16 mouse cellular contexts compared by ENCODE assay signal in genomic region chr11:40972806-40973205, GRCm38 (mm10).
DNase-seq lines count a peak whose midpoint lies in the region; ATAC-seq and TF ChIP-seq lines count a peak whose summit lies in the region.
"Had no signal": no experiment of that assay in that cellular context is flagged by ENCODE, and none has a peak within 500 bp of the region (broad histone marks: within the 10 kb centered on the region; RNA-seq: fewer than 3 reads in every experiment).

No protein-coding gene starts in this region.

- H3K27ac ChIP-seq in forebrain, embryonic 15.5 days (replicated peaks), result no peak overlapping the region
- no peak overlapping the region for H3K27ac ChIP-seq in forebrain, embryonic 11.5 days (ENCODE audit: low read depth, low read length)
- H3K27ac ChIP-seq in layer of hippocampus, adult 2 months, result peak overlapping the region; percentile 73
- H3K27ac ChIP-seq in midbrain, embryonic 15.5 days, result no peak overlapping the region
- H3K27ac ChIP-seq: embryonic facial prominence, embryonic 10.5 days; heart, embryonic 13.5 days; hindbrain, embryonic 15.5 days had no signal

- no peak overlapping the region for H3K4me3 ChIP-seq in forebrain, embryonic 15.5 days
- H3K4me3 ChIP-seq in forebrain, embryonic 11.5 days (ENCODE audit: low read depth, low read length), result no peak overlapping the region
- no peak overlapping the region for H3K4me3 ChIP-seq in layer of hippocampus, adult 2 months
- H3K4me3 ChIP-seq in midbrain, embryonic 15.5 days, result no peak overlapping the region
- H3K4me3 ChIP-seq: embryonic facial prominence, embryonic 10.5 days; heart, embryonic 13.5 days; hindbrain, embryonic 15.5 days had no signal

- 0 out of 2 replicates have a peak, but pooled peaks have one; percentile 38 for ATAC-seq in forebrain, embryonic 15.5 days (replicated peaks)
- ATAC-seq in forebrain, embryonic 11.5 days (replicated peaks; ENCODE audit: low FRiP score), result no peak
- no peak for ATAC-seq in midbrain, embryonic 15.5 days (replicated peaks)

- H3K9ac ChIP-seq in forebrain, embryonic 15.5 days (replicated peaks), result no peak overlapping the region
- no peak overlapping the region for H3K9ac ChIP-seq in forebrain, embryonic 11.5 days (ENCODE audit: low read length)
- no peak overlapping the region for H3K9ac ChIP-seq in midbrain, embryonic 15.5 days
- H3K9ac ChIP-seq: heart, embryonic 13.5 days; hindbrain, embryonic 15.5 days had no signal

- no peak for TF ChIP-seq CTCF in layer of hippocampus, adult 2 months (conservative IDR thresholded peaks at IDR 0.05)

- H3K4me1 ChIP-seq in forebrain, embryonic 15.5 days, result no peaks in the 10 kb centered on the region
- no peaks in the 10 kb centered on the region for H3K4me1 ChIP-seq in forebrain, embryonic 11.5 days (replicated peaks; ENCODE audit: control insufficient read depth, insufficient read depth, low read length)
- H3K4me1 ChIP-seq in midbrain, embryonic 15.5 days, result no peaks in the 10 kb centered on the region
- H3K4me1 ChIP-seq: embryonic facial prominence, embryonic 10.5 days; heart, embryonic 13.5 days; hindbrain, embryonic 15.5 days had no signal

- no peak overlapping the region for H3K4me2 ChIP-seq in forebrain, embryonic 15.5 days (replicated peaks)
- no peak overlapping the region for H3K4me2 ChIP-seq in forebrain, embryonic 11.5 days (ENCODE audit: low read depth, low read length, severe bottlenecking)
- no peak overlapping the region for H3K4me2 ChIP-seq in midbrain, embryonic 15.5 days
- H3K4me2 ChIP-seq: heart, embryonic 13.5 days; hindbrain, embryonic 15.5 days had no signal

- no peak for DNase-seq in forebrain, embryonic 11.5 days (ENCODE audit: low spot score)
- DNase-seq in layer of hippocampus, adult 11-12 months (ENCODE audit: low spot score), result peak; percentile 20
- DNase-seq in layer of hippocampus, postnatal 10 days (ENCODE audit: low spot score in 2 of 2), result no peak
- DNase-seq in layer of hippocampus, adult 2 months (ENCODE audit: low spot score in 2 of 2), result peak in 1 of 2 experiments; percentile 17
- no peak for DNase-seq in spleen, postnatal 4 days (ENCODE audit: low spot score in 2 of 2)
- DNase-seq: adrenal gland, postnatal 14 days; cerebellum, adult 2 months; cerebellum, postnatal 10 days; gastrocnemius, postnatal 36 days; heart, adult 11 months; heart, postnatal 36 days had no signal

- H3K27me3 ChIP-seq in forebrain, embryonic 15.5 days, result no peaks in the 10 kb centered on the region
- H3K27me3 ChIP-seq in forebrain, embryonic 11.5 days (ENCODE audit: control insufficient read depth, insufficient read depth, low read length), result no peaks in the 10 kb centered on the region
- H3K27me3 ChIP-seq in midbrain, embryonic 15.5 days (replicated peaks), result no peaks in the 10 kb centered on the region
- H3K27me3 ChIP-seq: heart, embryonic 13.5 days; hindbrain, embryonic 15.5 days had no signal

- H3K36me3 ChIP-seq in forebrain, embryonic 15.5 days, result no peaks in the 10 kb centered on the region
- H3K36me3 ChIP-seq in forebrain, embryonic 11.5 days (ENCODE audit: control insufficient read depth, insufficient read depth, low read length), result no peaks in the 10 kb centered on the region
- no peaks in the 10 kb centered on the region for H3K36me3 ChIP-seq in midbrain, embryonic 15.5 days (replicated peaks)
- H3K36me3 ChIP-seq: embryonic facial prominence, embryonic 10.5 days; heart, embryonic 13.5 days; hindbrain, embryonic 15.5 days had no signal

- H3K9me3 ChIP-seq in forebrain, embryonic 15.5 days, result no peaks in the 10 kb centered on the region
- no peaks in the 10 kb centered on the region for H3K9me3 ChIP-seq in forebrain, embryonic 11.5 days (ENCODE audit: control insufficient read depth, low read length)
- no peaks in the 10 kb centered on the region for H3K9me3 ChIP-seq in midbrain, embryonic 15.5 days
- H3K9me3 ChIP-seq: embryonic facial prominence, embryonic 10.5 days; heart, embryonic 13.5 days; hindbrain, embryonic 15.5 days had no signal

- 81% methylated on average over 2 of the region's 2 CpGs for WGBS in forebrain, embryonic 15.5 days
- 97% methylated on average over 2 of the region's 2 CpGs for WGBS in forebrain, embryonic 11.5 days
- 83% methylated on average over 2 of the region's 2 CpGs for WGBS in midbrain, embryonic 15.5 days
